Mouse (Mus musculus): ENCODE results near the gene Chrm3.

DNA sequence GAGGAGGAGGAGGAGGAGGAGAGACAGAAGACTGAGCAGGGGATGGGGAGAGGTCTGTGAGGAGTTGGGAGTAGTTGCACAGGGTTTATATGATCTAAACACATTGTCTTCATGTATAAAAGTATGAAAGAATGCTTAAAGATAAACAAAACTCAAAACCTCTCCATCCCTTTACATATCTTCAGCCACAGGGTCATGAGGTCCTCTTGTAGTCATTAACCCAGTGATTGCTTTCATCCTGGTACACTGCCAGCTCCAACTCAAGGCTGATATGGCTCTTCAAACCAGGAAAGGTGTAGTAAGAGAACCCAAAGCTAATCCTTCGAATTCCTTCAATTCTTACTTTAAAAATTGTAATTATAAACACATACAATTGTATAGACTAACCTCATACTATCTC is 470.7 kb downstream of the Chrm3 start:
- no peak for TF ChIP-seq CTCF (IDR thresholded peaks at IDR 0.05; ENCODE audit: control insufficient read depth, insufficient read depth, insufficient read length)
- TF ChIP-seq CEBPB (IDR thresholded peaks at IDR 0.05; ENCODE audit: low read depth), result no peak
- no peak for TF ChIP-seq MYOD1 (IDR thresholded peaks at IDR 0.05; ENCODE audit: control insufficient read depth, insufficient read length, low read depth)
- no peak for TF ChIP-seq FOSL1 (IDR thresholded peaks at IDR 0.05; ENCODE audit: insufficient read depth, low read length, poor library complexity, severe bottlenecking)
